Mouse (Mus musculus) midbrain, postnatal 0 days (tissue): ENCODE measurements around the gene Cdh24. TPM values are rescaled to one million over a fixed set of nuclear protein-coding genes. Genes with fewer than 3 reads are reported as not detected.

Experiments
- ATAC-seq: fragments of 200-750 bp; cut with Nextera tagmentation; 2 replicates; pipeline ENCODE4 v1.8.0; 2017; ENCODE audit warnings: moderate number of reproducible peaks, mild to moderate bottlenecking, moderate TSS enrichment, moderate library complexity; ENCODE audit not compliant: low FRiP score
- DNase-seq: peaks from one replicate; pipeline ENCODE4 v3.0.0-alpha.2; 2015; ENCODE audit warnings: low spot score
- H3K27ac ChIP-seq: fragments of 300-500 bp; sonication (generic); 2 replicates; pipeline ENCODE4 v1.5.1; 2014; ENCODE audit warnings: low read depth, mild to moderate bottlenecking, low read length, mixed read lengths
- H3K27me3 ChIP-seq: fragments of 300-500 bp; sonication (generic); 2 replicates; pipeline ENCODE4 v1.6.1; 2014; ENCODE audit warnings: low read length, control low read depth, mixed read lengths; ENCODE audit not compliant: insufficient read depth
- H3K36me3 ChIP-seq: fragments of 300-500 bp; sonication (generic); 2 replicates; pipeline ENCODE4 v1.6.1; 2014; ENCODE audit warnings: low read length, control low read depth, mixed read lengths; ENCODE audit not compliant: insufficient read depth
- H3K4me1 ChIP-seq: fragments of 300-500 bp; sonication (generic); 2 replicates; pipeline ENCODE4 v1.6.1; 2014; ENCODE audit warnings: mild to moderate bottlenecking, control low read depth, antibody characterized with exemption, low read length, mixed read lengths; ENCODE audit not compliant: insufficient read depth
- H3K4me2 ChIP-seq: fragments of 300-500 bp; sonication (generic); 2 replicates; pipeline ENCODE4 v1.6.1; 2014; ENCODE audit warnings: low read depth, mild to moderate bottlenecking, low read length, mixed read lengths; ENCODE audit not compliant: poor library complexity, severe bottlenecking
- H3K4me3 ChIP-seq: fragments of 300-500 bp; sonication (generic); 2 replicates; pipeline ENCODE4 v1.5.1; 2014; ENCODE audit warnings: low read depth, mild to moderate bottlenecking, low read length, moderate library complexity
- H3K9ac ChIP-seq: fragments of 300-500 bp; sonication (generic); replicated peaks from 2 replicates; pipeline ENCODE4 v1.6.1; 2014; ENCODE audit warnings: mild to moderate bottlenecking, low read length, moderate library complexity, mixed read lengths; ENCODE audit not compliant: poor library complexity, severe bottlenecking
- H3K9me3 ChIP-seq: fragments of 300-500 bp; sonication (generic); 2 replicates; pipeline ENCODE4 v1.6.1; 2016; ENCODE audit warnings: low read length, control low read depth
- CTCF ChIP-seq: IDR thresholded peaks from 2 replicates; pipeline ENCODE4 v1.5.1; 2016; ENCODE audit warnings: antibody characterized with exemption, mild to moderate bottlenecking
- WGBS: fragments of 180-500 bp; shearing (Covaris S2); extraction: QIAGEN DNeasy Blood & Tissue Kit; methylation state at CpG from one replicate; pipeline ENCODE4 v1.1.7; 2014; 5-methylcytosine and 5-hydroxymethylcytosine counted together
- polyA plus RNA-seq: library from polyadenylated mRNA; unstranded; fragments of >200 nt; fragmentation: Nextera tagmentation; extraction: Ambion mirVana; gene quantifications from 2 replicates; pipeline ENCODE4 v1.2.1, GENCODE M21; 2015
- total RNA-seq: library from RNA; depleted of rRNA; stranded (reverse); fragments of >200 nt; gene quantifications from 2 replicates; pipeline ENCODE4 v1.2.3, GENCODE M21; 2014

Gene Cdh24
- total and polyA plus RNA-seq, 2 experiments from 2014 or later = 9.0 to 49.7 TPM

GRCm38 (mm10) chr14:54609245-54609644 is 31.9 kb downstream of the Cdh24 start:
- H3K27me3 ChIP-seq = no peaks in the 10 kb centered on the region

GRCm38 (mm10) chr14:54607226-54607625 is 33.9 kb downstream of the Cdh24 start:
- Histone ChIP-seq H3K27me3 (no peaks in the 10 kb centered on the region), H3K4me2 (no peak overlapping the region), H3K27ac (no peak overlapping the region), H3K9ac (no peak overlapping the region), H3K9me3 (no peaks in the 10 kb centered on the region), H3K4me1 (peaks cover 6% of the 10 kb centered on the region; the same call in 1 of the 2 replicates), H3K4me3 (no peak overlapping the region), H3K36me3 (no peaks in the 10 kb centered on the region)
- 42% methylated on average over 8 of the region's 8 CpGs for WGBS
- DNase-seq (no peak), ATAC-seq (no peak)
- no peak for TF ChIP-seq CTCF

More at GRCm38 (mm10) chr14:54609245-54609644, 31.9 kb downstream of the Cdh24 start:
- Histone ChIP-seq H3K9me3 (no peaks in the 10 kb centered on the region), H3K9ac (no peak overlapping the region), H3K4me3 (no peak overlapping the region), H3K36me3 (peaks cover 11% of the 10 kb centered on the region), H3K4me2 (no peak overlapping the region), H3K27ac (no peak overlapping the region), H3K4me1 (peaks cover under 1% of the 10 kb centered on the region; the same call in 1 of the 2 replicates)
- ATAC-seq = no peak
- 81% methylated on average over 4 of the region's 4 CpGs for WGBS
- DNase-seq = no peak
- no peak for TF ChIP-seq CTCF

- DNase-seq = peak; percentile 74
- under 1% methylated on average over 33 of the region's 39 CpGs for WGBS
- Histone ChIP-seq H3K27me3 (no peaks in the 10 kb centered on the region), H3K4me1 (peaks cover 6% of the 10 kb centered on the region; the same call in 1 of the 2 replicates), H3K36me3 (no peaks in the 10 kb centered on the region), H3K9me3 (no peaks in the 10 kb centered on the region), H3K4me3 (peak within 1 kb of the TSS; percentile 35), H3K4me2 (peak within 1 kb of the TSS; percentile 52), H3K27ac (peak within 1 kb of the TSS; percentile 49), H3K9ac (peak within 1 kb of the TSS; percentile 54)
- peak; percentile 22; the same call in 1 of the 2 replicates for ATAC-seq
- TF ChIP-seq CTCF = no peak
Observed at GRCm38 (mm10) chr14:54605752-54606321, 35.3 kb downstream of the Cdh24 start, which contains the start of gene 4931414P19Rik. Gene 4931414P19Rik (minus strand): TSS chr14:54605993.

- H3K9ac ChIP-seq = no peak overlapping the region
- H3K9me3 ChIP-seq = no peaks in the 10 kb centered on the region
- H3K36me3 ChIP-seq = no peaks in the 10 kb centered on the region
- no peak for DNase-seq
- no peak for TF ChIP-seq CTCF
- H3K27ac ChIP-seq = peak overlapping the region; percentile 97
- WGBS = 79% methylated on average over 8 of the region's 8 CpGs
- no peaks in the 10 kb centered on the region for H3K27me3 ChIP-seq
- peaks cover 6% of the 10 kb centered on the region; the same call in 1 of the 2 replicates for H3K4me1 ChIP-seq
- H3K4me3 ChIP-seq = peak overlapping the region; percentile 52
- peak overlapping the region; percentile 53 for H3K4me2 ChIP-seq
- ATAC-seq = no peak
Observed at GRCm38 (mm10) chr14:54603686-54604085, 37.5 kb downstream of the Cdh24 start.

- no peaks in the 10 kb centered on the region for H3K9me3 ChIP-seq
- ATAC-seq = peak; percentile 99
- H3K27me3 ChIP-seq = no peaks in the 10 kb centered on the region
- WGBS = under 1% methylated on average over 46 of the region's 46 CpGs
- DNase-seq = peak; percentile 99
- TF ChIP-seq CTCF = peak; percentile 29
- H3K4me1 ChIP-seq = peaks cover 6% of the 10 kb centered on the region; the same call in 1 of the 2 replicates
- peak overlapping the region; percentile 52 for H3K4me3 ChIP-seq
- peak overlapping the region; percentile 53 for H3K4me2 ChIP-seq
- H3K27ac ChIP-seq = peak overlapping the region; percentile 97
- no peaks in the 10 kb centered on the region for H3K36me3 ChIP-seq
- H3K9ac ChIP-seq = peak overlapping the region; percentile 81
Observed at GRCm38 (mm10) chr14:54603038-54603654, 38.0 kb downstream of the Cdh24 start.

- Histone ChIP-seq H3K4me1 (peaks cover 6% of the 10 kb centered on the region; the same call in 1 of the 2 replicates), H3K4me2 (peak overlapping the region; percentile 53), H3K9ac (peak overlapping the region; percentile 81), H3K27ac (peak overlapping the region; percentile 97), H3K4me3 (peak overlapping the region; percentile 52), H3K36me3 (no peaks in the 10 kb centered on the region), H3K27me3 (no peaks in the 10 kb centered on the region), H3K9me3 (no peaks in the 10 kb centered on the region)
- ATAC-seq = peak; percentile 32
- no peak for TF ChIP-seq CTCF
- DNase-seq = peak; percentile 38
- WGBS = 35% methylated on average over 4 of the region's 4 CpGs
Observed at GRCm38 (mm10) chr14:54602613-54603012, 38.6 kb downstream of the Cdh24 start.
